Mouse (Mus musculus) heart, embryonic 10.5 days (tissue): ENCODE measurements around the gene Trpc4ap. TPM values are rescaled to one million over a fixed set of nuclear protein-coding genes. Genes with fewer than 3 reads are reported as not detected.
A peak's percentile ranks its signal among the peaks of the same experiment; 100 is the strongest.
"Not testable (repeated sequence)": the region's sequence is repeated elsewhere in the genome, so short reads cannot be mapped to it uniquely, and the experiment has no call there.

Source experiments
- DNase-seq: peaks from one replicate; pipeline ENCODE4 v3.0.0-alpha.2; 2017; ENCODE audit warnings: low spot score
- H3K27ac ChIP-seq: fragments of 300-500 bp; sonication (generic); 2 replicates; pipeline ENCODE4 v1.5.1; 2016; ENCODE audit warnings: mild to moderate bottlenecking
- H3K27me3 ChIP-seq: fragments of 300-500 bp; sonication (generic); 2 replicates; pipeline ENCODE4 v1.6.1; 2016; ENCODE audit warnings: mild to moderate bottlenecking; ENCODE audit not compliant: poor library complexity, insufficient read depth, severe bottlenecking
- H3K36me3 ChIP-seq: fragments of 300-500 bp; sonication (generic); 2 replicates; pipeline ENCODE4 v1.6.1; 2016; ENCODE audit warnings: mild to moderate bottlenecking, moderate library complexity
- H3K4me1 ChIP-seq: fragments of 300-500 bp; sonication (generic); 2 replicates; pipeline ENCODE4 v1.6.1; 2016; ENCODE audit warnings: mild to moderate bottlenecking
- H3K4me3 ChIP-seq: fragments of 300-500 bp; sonication (generic); 2 replicates; pipeline ENCODE4 v1.5.1; 2016; ENCODE audit warnings: mild to moderate bottlenecking, moderate library complexity
- H3K9me3 ChIP-seq: fragments of 300-500 bp; sonication (generic); 2 replicates; pipeline ENCODE4 v1.6.1; 2016; ENCODE audit warnings: mild to moderate bottlenecking, moderate library complexity
- WGBS: fragments of 180-500 bp; shearing (Covaris S2); methylation state at CpG from one replicate; pipeline ENCODE4 v1.1.7; 2016; 5-methylcytosine and 5-hydroxymethylcytosine counted together
- polyA plus RNA-seq: library from polyadenylated mRNA; unstranded; fragments of >200 nt; fragmentation: Nextera tagmentation; extraction: Ambion mirVana; gene quantifications from 2 replicates; pipeline ENCODE4 v1.2.1, GENCODE M21; 2016

Gene Trpc4ap
- polyA plus RNA-seq, 1 experiment from 2014 or later, result 107 TPM

DNA sequence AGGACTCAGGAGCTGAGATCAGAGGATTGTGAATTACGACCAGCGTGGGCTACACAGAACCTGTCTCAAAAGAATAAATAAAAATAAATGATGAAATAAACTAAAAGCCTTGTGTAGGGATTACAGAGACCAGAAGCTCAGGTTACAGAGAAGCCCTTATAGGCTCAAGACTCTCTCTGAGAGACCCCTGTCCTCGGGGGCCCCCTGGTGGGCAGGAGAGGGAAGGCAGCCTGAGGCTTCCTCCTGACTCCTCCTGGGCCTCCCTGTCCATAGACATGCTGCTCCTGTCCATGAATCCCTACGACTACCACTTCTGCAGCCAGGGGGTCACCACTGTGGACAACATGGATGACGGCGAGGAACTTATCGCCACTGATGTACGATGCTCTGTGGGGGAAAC lies 72.4 kb downstream of the Trpc4ap start:
- Histone ChIP-seq H3K4me1 (peaks cover 35% of the 10 kb centered on the region), H3K36me3 (peaks cover 71% of the 10 kb centered on the region), H3K4me3 (no peak overlapping the region), H3K9me3 (no peaks in the 10 kb centered on the region), H3K27ac (no peak overlapping the region; the same call in 1 of the 2 replicates), H3K27me3 (peaks cover 5% of the 10 kb centered on the region; the same call in 1 of the 2 replicates)
- DNase-seq, result peak; percentile 92
- 18% methylated on average over 8 of the region's 8 CpGs for WGBS

DNA sequence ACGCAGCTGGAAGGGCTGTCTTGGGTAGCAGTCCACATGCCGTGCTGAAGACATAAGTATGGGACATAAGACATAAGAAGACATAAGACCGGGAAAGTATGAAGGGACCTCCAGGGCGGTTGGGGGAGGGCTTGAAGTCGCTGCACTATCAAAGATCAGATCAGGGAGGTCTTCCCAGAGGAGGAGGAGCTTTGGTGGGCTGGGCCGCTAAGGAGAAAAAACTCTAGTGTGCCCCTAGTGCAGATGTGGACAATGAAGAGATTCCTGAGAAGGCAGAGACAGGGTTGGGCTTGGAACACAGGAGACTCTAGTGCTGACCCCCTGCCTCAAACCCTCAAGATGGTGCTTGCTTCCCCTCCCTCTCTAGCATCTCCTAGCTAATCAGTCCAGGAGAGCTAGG lies 75.2 kb downstream of the Trpc4ap start:
- Histone ChIP-seq H3K4me3 (no peak overlapping the region), H3K4me1 (peaks cover 48% of the 10 kb centered on the region), H3K27me3 (no peaks in the 10 kb centered on the region), H3K36me3 (peaks cover 58% of the 10 kb centered on the region), H3K9me3 (no peaks in the 10 kb centered on the region), H3K27ac (peak overlapping the region; percentile 59)
- DNase-seq, result no peak
- WGBS, result 47% methylated on average over 6 of the region's 6 CpGs

DNA sequence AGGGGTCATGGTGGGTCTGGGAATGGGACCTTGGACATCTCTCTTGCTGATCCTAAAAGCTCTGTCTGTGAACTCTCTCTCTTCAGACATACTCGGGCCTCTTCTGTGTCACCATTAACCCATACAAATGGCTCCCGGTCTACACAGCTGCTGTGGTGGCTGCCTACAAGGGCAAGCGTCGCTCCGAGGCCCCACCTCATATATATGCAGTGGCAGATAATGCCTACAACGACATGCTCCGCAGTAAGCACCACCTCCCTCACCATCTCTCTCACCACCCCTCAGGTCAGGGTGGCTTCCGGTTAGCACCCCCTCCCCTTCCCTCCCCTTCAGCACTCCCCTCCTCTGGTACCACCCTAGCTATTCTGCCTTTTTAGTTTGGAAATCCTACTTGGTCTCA lies 78.2 kb downstream of the Trpc4ap start:
- no peaks in the 10 kb centered on the region for H3K27me3 ChIP-seq

DNA sequence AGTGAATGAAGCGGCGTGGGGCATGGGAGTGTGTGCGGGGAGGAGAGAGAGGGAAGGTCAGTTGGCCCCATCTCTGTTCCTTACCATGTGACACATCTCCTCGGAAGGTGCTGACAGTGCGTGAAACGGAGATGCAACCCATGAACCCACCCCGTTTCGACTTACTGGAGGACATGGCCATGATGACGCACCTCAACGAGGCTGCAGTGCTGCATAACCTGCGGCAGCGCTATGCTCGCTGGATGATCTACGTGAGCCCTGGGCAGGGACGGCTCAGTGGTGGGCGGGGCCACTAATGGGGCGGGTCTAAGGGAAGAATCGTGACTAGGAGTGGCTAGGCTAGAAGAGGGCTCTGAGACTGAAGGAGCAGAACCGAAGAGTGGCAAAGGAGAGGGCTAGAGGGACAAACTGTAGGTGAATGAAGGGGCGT lies 78.8 kb downstream of the Trpc4ap start:
- WGBS, result 2% methylated on average over 20 of the region's 20 CpGs
- Histone ChIP-seq H3K36me3 (peaks cover 38% of the 10 kb centered on the region), H3K4me1 (peaks cover 53% of the 10 kb centered on the region), H3K27ac (peak overlapping the region; percentile 89), H3K4me3 (peak overlapping the region; percentile 58), H3K27me3 (no peaks in the 10 kb centered on the region), H3K9me3 (no peaks in the 10 kb centered on the region)
- DNase-seq, result peak; percentile 95

More for the DNA sequence above, 78.2 kb downstream of the Trpc4ap start:
- H3K4me1 ChIP-seq, result peaks cover 56% of the 10 kb centered on the region
- whole genome bisulfite sequencing, result 54% methylated on average over 8 of the region's 8 CpGs
- peak overlapping the region; percentile 89 for H3K27ac ChIP-seq
- peak overlapping the region; percentile 58 for H3K4me3 ChIP-seq
- no peak for DNase-seq
- H3K9me3 ChIP-seq, result no peaks in the 10 kb centered on the region
- peaks cover 44% of the 10 kb centered on the region for H3K36me3 ChIP-seq

DNA sequence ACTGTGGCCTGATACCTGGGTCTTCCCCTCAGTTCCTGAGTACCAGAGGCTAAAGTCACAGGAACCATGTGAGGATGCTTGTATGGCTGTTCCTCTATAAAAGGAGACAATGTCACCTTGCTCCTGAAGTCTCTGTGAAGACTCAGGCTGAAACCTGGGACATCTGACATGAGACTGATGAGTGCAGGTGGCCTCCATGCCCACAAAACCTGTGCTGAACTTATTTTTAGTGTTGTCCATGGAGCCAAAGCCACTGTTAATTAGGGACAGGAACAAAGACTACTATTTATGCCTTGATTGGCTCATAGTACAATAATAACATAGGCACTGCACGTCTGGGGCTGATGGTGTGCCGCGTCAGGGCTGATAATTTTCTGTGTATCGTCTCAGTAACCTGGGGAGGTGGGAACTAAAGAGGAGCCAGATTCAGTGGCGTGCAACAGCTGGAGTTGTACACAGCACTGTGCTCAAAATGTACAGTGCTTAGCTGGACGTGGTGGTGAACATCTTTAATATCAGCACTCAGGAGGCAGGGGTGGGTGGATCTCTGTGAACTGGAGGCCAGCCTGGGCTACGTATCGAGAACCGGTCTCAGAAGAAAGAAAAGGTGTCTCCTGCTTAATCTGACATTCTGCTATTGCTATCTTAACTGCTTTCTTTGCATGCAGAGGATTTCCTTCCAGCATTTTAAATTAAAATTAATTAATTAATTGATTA lies 80.2 kb downstream of the Trpc4ap start:
- DNase-seq, result no peak
- Histone ChIP-seq H3K4me1 (peaks cover 48% of the 10 kb centered on the region), H3K27me3 (no peaks in the 10 kb centered on the region), H3K36me3 (peaks cover 30% of the 10 kb centered on the region), H3K27ac (peak overlapping the region; percentile 89), H3K4me3 (peak overlapping the region; percentile 58), H3K9me3 (no peaks in the 10 kb centered on the region)
- 66% methylated on average over 9 of the region's 9 CpGs for WGBS

DNA sequence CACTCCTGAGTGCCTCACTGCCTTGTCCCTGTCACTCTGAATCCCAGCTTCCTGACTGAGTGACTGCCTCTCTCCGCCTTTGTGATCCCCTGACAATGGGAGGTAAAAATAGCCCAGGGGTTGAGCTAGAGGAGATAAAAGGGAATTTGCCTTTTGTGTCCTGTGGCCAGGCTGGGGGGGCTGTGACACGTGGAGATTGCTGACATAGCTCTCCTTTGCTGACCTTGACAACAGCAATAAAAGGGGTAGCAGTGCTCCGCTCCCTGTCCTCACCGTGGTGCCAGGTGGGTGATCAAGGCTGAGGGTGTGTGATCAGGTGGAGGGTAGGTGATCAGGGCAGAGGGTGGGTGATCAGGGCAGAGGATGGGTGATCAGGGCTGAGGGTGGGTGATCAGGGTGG lies 81.2 kb downstream of the Trpc4ap start, which contains the start of gene Myh7b:
TSS of gene Myh7b (plus strand) at position 235 of the 400 bp plus-strand sequence.
- Histone ChIP-seq H3K9me3 (no peaks in the 10 kb centered on the region), H3K27ac (peak within 1 kb of the TSS; percentile 89), H3K4me3 (peak within 1 kb of the TSS; percentile 58), H3K4me1 (peaks cover 53% of the 10 kb centered on the region), H3K36me3 (peaks cover 23% of the 10 kb centered on the region), H3K27me3 (no peaks in the 10 kb centered on the region)
- no peak for DNase-seq
- 23% methylated on average over 4 of the region's 4 CpGs for WGBS

DNA sequence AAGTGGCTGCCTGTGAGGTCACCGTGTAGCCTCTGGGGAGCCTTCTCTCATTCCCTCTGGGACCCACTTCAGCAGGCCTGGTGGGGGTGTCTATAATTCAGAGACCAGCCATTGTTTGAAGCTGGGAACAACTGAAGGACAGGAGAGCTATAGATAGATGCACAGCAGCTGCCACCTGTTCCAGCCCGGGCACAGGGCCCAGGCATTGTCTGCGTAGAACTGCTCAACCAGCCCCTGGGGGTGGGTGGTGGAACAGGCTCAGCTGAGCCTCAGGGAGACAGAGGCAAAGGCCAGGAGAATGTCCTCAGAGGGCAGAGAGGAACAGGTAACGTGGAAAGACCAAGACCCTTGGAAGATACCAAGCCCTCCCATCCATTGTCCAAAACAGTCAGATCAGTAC lies 85.8 kb downstream of the Trpc4ap start:
- H3K27me3 ChIP-seq, result no peaks in the 10 kb centered on the region
- WGBS, result 73% methylated on average over 4 of the region's 4 CpGs
- no peaks in the 10 kb centered on the region for H3K9me3 ChIP-seq
- H3K27ac ChIP-seq, result peak overlapping the region; percentile 88
- peaks cover 4% of the 10 kb centered on the region; the same call in 1 of the 2 replicates for H3K36me3 ChIP-seq
- no peak overlapping the region for H3K4me3 ChIP-seq
- DNase-seq, result no peak
- H3K4me1 ChIP-seq, result peaks cover 50% of the 10 kb centered on the region

DNA sequence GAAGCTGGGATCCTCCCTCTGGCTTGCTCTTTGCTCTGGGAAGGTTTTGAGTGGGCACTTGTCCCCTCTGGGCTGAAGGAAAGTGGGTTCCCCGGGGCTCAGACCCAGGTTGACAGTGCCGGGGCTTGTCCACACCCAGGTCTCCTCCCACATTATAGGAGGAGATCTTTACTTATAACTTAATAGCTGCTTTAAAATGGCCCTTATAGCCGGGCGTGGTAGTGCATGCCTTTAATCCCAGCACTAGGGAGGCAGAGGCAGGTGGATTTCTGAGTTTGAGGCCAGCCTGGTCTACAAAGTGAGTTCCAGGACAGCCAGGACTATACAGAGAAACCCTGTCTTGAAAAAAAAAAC lies 87.0 kb downstream of the Trpc4ap start:
- not testable (repeated sequence) for DNase-seq, H3K9me3 ChIP-seq, H3K36me3 ChIP-seq, H3K27me3 ChIP-seq
- Histone ChIP-seq H3K4me1 (peaks cover 41% of the 10 kb centered on the region), H3K4me3 (peak overlapping the region; percentile 29; the same call in 1 of the 2 replicates), H3K27ac (peak overlapping the region; percentile 88)
- whole genome bisulfite sequencing, result 47% methylated on average over 4 of the region's 4 CpGs

DNA sequence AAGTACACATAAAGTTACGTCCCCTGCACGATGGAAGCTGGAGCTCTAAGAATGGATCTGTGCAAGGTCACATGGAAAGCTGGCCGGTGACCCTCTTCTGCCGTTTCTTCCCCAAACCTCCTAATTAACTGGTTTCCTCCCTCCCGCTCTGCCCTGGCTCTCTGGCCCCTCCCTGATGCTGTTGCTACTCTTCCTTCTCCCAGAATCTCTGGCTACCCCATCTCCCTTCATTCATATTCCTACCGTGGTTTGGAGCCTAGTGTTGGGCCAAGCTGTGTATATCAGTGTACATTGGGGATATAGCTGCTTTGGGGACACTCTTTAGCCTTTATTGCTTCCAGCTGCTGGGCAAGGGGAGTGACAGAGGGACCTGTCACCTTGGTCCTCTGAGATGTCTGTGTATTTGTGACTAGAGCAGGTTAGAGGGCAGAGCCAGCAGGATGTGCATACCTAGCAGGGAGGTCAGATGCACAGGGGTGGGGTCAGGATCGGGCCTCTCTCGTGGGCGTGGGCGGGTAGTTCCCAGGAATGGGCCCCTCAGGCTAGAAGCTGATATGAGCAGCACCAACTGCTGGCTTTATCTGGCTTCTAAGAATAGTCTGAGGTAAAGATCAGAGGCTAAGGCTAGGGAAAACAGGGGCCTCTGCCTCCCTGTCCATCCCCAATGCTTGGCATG lies 87.5 kb downstream of the Trpc4ap start:
- DNase-seq, result peak; percentile 93
- no peaks in the 10 kb centered on the region for H3K9me3 ChIP-seq
- WGBS, result 27% methylated on average over 10 of the region's 10 CpGs
- peaks cover 4% of the 10 kb centered on the region; the same call in 1 of the 2 replicates for H3K36me3 ChIP-seq
- no peaks in the 10 kb centered on the region for H3K27me3 ChIP-seq
- H3K27ac ChIP-seq, result peak overlapping the region; percentile 88
- H3K4me3 ChIP-seq, result peak overlapping the region; percentile 29; the same call in 1 of the 2 replicates
- peaks cover 41% of the 10 kb centered on the region for H3K4me1 ChIP-seq

DNA sequence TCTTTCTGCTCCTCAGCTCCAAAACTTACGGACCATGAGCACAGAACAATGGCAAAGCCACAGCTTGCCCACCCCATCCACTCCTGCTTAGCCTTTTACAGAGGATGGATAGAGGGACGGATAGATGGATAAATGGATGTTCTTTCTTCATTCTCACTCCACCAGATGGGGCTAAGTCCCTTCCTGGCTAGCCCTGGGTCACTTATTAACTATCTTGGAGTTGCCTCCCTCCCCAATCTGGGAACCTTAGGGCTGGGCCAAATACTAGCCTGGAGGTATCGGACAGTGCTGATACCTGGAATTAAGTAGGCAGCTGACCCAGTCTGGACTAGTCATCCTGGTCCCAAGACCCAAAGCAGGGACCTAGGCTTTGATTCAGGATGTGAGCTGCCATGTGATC lies 88.5 kb downstream of the Trpc4ap start:
- DNase-seq, result no peak
- H3K4me1 ChIP-seq, result peaks cover 41% of the 10 kb centered on the region
- peaks cover 4% of the 10 kb centered on the region; the same call in 1 of the 2 replicates for H3K36me3 ChIP-seq
- no peaks in the 10 kb centered on the region for H3K9me3 ChIP-seq
- H3K27ac ChIP-seq, result peak overlapping the region; percentile 88
- no peak overlapping the region for H3K4me3 ChIP-seq
- 48% methylated on average over 3 of the region's 3 CpGs for WGBS
- no peaks in the 10 kb centered on the region for H3K27me3 ChIP-seq

DNA sequence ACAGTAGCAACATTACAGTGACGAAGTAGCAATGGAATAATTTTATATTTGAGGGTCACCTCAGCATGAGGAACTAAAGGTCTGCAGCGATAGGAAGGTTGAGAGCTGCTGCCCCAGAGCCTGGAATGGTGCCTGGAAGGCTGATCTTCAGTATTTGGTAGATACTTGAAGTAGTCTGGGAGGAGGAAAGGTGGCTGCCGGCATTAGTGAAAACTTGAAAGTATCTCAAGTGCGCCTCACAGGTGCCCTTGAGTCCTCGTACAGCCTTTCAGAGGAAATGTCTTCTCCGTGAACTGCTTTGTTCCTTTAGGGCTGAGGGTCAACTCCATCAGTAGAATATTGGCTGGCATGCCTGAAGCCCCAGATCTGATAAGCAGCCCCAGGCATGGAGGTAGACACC lies 96.7 kb downstream of the Trpc4ap start:
- Histone ChIP-seq H3K27me3 (no peaks in the 10 kb centered on the region), H3K4me3 (no peak overlapping the region), H3K36me3 (no peaks in the 10 kb centered on the region), H3K4me1 (peaks cover 14% of the 10 kb centered on the region), H3K27ac (no peak overlapping the region), H3K9me3 (no peaks in the 10 kb centered on the region)
- DNase-seq, result no peak
- 77% methylated on average over 6 of the region's 6 CpGs for WGBS

DNA sequence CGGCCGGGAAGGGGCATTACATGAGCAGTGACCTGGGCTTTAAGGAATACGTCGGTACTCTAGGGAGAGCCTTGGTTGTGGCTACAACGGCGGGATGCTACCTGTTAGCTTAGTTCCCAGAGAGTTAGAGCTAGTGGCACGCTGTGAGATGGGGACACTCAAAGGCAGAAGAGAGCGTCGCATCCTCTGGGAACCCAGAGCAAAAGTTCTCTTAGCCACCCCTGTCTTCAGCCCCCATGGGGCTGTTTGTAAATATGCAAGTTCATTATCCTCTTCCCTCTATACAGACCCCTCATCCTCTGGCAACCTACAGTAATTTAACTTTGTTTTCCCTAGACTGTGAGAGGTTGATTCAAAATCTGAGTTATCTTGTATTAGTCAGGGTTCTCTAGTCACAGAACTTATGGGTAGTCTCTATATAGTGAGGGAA lies 99.3 kb downstream of the Trpc4ap start:
- H3K27ac ChIP-seq, result peak overlapping the region; percentile 93

More for the DNA sequence above, 99.3 kb downstream of the Trpc4ap start:
- Histone ChIP-seq H3K27me3 (no peaks in the 10 kb centered on the region), H3K4me1 (peaks cover 14% of the 10 kb centered on the region), H3K9me3 (no peaks in the 10 kb centered on the region), H3K4me3 (peak overlapping the region; percentile 74), H3K36me3 (no peaks in the 10 kb centered on the region)
- no peak for DNase-seq
- 2% methylated on average over 9 of the region's 9 CpGs for WGBS
